Mouse (Mus musculus): Measurements from ENCODE around the gene Ubap2.
A peak's percentile ranks its signal among the peaks of the same experiment; 100 is the strongest.

Ubap2 gene

DNA sequence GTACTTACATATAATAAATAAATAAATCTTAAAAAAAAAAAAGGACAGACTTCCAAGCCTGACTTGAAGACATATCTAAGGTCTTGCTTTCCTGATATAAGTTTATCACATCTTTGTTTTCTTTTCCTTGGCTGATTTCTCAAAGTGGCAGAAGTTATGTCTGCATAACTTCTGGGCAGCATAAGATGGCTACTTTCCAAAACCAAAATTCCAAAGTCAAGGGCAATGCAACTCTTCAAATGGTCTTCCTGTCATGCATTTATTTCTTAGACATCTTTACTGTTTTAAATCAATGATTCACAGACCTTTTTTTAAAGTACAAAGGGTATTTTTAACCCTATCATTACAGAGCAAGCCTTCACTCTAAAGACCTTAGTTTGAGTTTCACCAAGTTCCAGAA lies 14.3 kb downstream of the Ubap2 start:
- no peak for DNase-seq (ENCODE audit: low spot score in 2 of 2)

DNA sequence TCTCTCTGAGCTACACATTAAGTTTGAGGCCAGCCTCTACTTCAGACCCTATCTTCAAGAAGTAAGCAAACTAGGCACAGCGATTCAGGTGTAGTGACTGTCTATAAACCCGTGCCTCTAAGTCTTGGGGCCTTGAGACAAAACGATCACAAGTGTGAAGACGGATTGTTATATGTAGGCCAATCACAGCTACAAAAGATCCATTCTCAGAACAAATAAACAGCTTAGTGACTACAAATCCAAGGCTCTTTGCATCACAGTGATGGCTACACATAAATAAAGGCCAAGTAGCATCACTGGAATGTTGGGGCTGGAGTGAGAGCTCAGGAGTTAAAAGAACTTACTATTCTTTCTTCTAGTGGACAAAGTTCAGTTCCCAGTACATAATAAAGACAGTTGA lies 15.9 kb downstream of the Ubap2 start:
- DNase-seq (ENCODE audit: low spot score in 2 of 2), result no peak

GRCm38 (mm10) chr4:41257752-41258151 lies 17.2 kb downstream of the Ubap2 start:
- DNase-seq (ENCODE audit: low spot score in 2 of 2), result no peak

GRCm38 (mm10) chr4:41255564-41256210 lies 19.3 kb downstream of the Ubap2 start:
- DNase-seq (ENCODE audit: low spot score in 2 of 2), result no peak

GRCm38 (mm10) chr4:41253756-41254155 lies 21.2 kb downstream of the Ubap2 start:
- DNase-seq (ENCODE audit: low spot score in 2 of 2), result no peak

- DNase-seq (ENCODE audit: low spot score in 2 of 2), result no peak
These were observed 29.5 kb downstream of the Ubap2 start for GRCm38 (mm10) chr4:41245408-41245807.

GRCm38 (mm10) chr4:41240916-41241315 lies 34.0 kb downstream of the Ubap2 start:
- no peak for DNase-seq (ENCODE audit: low spot score in 2 of 2)

DNA sequence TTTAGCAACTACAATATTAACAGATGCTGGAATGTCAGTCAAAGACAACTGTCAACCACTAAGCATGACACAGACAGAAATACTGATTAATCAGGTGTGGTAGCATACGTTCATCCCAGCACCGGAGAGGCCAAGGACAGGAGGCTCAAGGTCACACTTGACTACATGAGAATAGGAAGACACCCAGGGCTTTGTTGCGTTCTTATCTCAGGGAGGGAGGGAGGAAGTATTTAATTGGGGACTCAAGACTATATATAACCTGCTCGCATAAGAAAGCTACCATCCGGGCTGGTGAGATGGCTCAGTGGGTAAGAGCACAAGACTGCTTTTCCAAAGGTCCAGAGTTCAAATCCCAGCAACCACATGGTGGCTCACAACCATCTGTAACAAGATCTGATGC lies 39.3 kb downstream of the Ubap2 start:
- DNase-seq (ENCODE audit: low spot score in 2 of 2), result no peak

- DNase-seq (ENCODE audit: low spot score in 2 of 2), result peak in 1 of 2 experiments; percentile 31
These were observed 48.6 kb downstream of the Ubap2 start for GRCm38 (mm10) chr4:41226351-41226750.

DNA sequence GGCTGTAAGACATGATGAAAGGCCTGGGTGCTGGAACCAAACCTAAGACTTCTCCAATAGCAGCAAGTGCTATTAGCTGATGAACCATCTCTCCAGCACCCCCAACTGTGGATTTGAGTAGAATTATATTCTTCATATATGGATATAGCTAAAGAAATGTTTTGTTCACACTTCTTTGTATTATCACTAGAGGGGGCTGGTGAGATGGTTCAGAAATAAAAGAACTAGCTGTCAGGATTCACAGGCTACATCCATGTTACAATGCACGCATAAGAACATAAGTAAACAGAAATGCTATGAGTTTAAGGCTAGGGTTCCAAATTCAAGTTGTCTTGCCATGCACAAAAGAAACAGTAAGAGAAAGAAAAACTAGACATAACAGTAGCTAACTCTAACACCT lies 49.5 kb downstream of the Ubap2 start:
- DNase-seq (ENCODE audit: low spot score in 2 of 2), result no peak

GRCm38 (mm10) chr4:41208050-41208449 lies 66.9 kb downstream of the Ubap2 start:
- DNase-seq (ENCODE audit: low spot score in 2 of 2), result no peak

- DNase-seq (ENCODE audit: low spot score in 2 of 2), result no peak
These were observed 69.2 kb downstream of the Ubap2 start for GRCm38 (mm10) chr4:41205751-41206150.

GRCm38 (mm10) chr4:41202135-41202534 lies 72.8 kb downstream of the Ubap2 start:
- DNase-seq (ENCODE audit: low spot score in 2 of 2), result no peak

DNA sequence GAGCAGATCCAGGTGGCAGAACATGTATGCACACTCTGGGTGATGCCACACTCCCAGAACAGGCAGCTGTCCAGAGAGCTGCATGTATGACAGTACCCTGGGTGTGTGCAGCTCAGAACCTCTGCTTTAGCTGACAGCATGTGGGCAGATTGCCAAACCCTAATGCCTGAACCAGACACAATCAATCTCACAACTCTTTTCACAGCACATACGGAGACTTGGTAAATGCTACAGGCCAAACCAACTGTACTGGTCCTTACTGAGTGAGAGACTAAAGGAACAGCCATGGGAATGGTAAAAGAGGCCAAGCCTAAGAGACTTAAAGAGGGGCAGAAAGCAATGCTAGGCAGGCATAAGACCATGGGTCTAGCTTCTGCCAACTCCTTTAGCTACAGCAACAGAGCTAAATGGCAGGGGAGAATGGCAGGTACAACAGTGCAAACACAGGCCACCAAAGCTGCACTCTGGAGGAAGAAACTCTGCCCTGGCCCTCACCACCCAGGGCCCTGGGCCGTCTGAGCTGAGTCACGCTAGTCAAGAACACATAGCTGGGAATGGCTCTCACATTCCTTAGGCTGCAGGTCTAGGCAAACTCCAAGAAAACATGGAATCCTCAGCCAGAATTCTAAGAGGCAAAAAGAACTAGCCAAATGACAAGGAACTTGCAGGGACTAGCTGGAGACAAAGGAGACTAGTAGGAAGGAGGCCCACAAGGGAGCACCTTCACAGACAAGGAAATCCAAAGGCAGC lies 77.9 kb downstream of the Ubap2 start:
- DNase-seq (ENCODE audit: low spot score in 2 of 2), result no peak

DNA sequence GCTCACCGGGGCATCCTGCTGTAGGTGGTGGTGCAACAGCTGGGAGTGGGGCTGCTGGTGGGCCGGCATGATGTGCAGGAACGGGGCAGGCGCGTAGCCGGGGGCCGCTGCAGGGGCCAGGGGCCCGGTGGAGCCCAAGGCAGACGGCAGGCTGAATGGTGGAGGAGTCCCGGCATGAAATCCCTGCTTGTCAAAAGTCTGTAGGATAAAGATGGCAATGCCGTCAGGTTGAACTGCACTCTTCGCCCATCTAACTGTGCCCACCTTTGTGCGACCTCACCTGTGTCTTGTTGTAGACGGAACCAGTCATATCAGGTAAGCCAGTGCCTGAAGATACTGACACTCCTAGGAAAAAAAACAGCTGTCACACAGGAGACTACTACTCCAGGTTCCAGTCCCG lies 79.6 kb downstream of the Ubap2 start:
- DNase-seq (ENCODE audit: low spot score in 2 of 2), result no peak

DNA sequence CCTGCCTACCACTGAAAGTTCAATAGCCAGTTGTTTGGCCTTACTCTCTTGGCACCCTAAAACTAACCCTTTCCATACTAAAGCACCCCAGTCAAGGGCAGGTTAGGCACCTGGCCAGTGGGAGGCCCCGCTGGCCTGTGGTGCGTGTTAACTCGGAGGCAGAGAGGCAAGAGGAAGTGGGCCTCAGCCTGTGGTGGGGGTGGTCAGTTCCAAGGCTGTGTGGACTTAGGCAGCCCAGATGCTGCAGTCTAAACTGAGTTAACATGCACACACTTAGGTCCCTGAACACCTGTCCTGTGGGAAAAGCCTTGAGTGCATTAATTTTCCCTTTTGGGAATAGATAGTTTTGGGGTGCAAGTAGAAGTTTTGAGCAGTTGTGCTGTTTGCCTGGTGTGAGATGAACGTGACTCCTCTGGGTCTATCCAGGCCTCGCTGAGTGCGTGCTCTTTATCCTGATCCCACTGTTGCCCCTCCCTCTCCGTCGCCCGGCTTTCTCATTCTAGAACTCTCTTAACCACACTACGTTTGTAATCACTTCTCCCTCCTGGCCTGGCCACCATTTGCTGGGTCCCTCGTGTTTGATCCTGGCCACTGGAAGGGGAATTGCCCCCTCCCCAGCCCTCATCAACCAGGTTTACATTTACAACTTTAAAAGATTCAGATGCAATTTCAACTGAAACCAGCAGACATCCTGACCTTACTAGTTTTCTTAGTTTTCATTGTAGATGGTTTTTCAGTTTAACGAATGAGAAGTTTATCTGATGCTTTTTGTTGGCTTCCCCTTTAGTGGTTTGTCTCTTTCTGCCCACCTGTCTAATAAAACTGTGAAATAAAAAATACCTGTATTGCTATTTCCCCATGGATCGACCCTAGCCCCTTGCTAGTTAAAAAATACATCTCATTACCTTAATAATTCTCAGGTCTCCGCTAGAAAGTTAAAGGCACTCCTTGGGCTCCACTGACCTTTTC lies 82.1 kb downstream of the Ubap2 start:
- no peak for DNase-seq (ENCODE audit: low spot score in 2 of 2)

DNA sequence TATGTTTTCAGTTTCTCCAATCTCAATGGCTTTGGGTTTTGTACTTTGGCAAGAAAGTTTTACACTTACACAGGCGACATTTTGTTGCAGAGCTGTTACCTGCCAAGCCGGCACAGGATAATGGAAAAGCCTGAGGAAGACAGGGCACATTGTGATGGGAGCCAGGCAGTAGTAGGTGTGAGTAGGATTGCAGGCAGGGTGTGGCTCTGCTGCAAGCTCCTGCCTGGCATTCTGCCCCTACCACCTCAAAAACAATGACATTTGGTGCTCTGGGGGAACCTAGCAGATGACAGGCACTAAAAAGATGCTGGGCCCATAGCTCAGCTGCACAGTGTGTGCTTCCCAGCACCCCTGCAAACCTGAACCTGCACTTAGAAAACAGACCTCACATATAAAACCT lies 85.1 kb downstream of the Ubap2 start:
- no peak for DNase-seq (ENCODE audit: low spot score in 2 of 2)

- no peak for DNase-seq (ENCODE audit: low spot score in 2 of 2)
These were observed 94.9 kb downstream of the Ubap2 start for GRCm38 (mm10) chr4:41179825-41180725.

- no peak for DNase-seq (ENCODE audit: low spot score in 2 of 2)
These were observed 100.3 kb downstream of the Ubap2 start for GRCm38 (mm10) chr4:41174631-41175030.

- no peak for DNase-seq (ENCODE audit: low spot score in 2 of 2)
These were observed 104.0 kb downstream of the Ubap2 start for GRCm38 (mm10) chr4:41170970-41171369.

All from urinary bladder, postnatal 36 days (tissue).